Mouse (Mus musculus) hindbrain, embryonic 10.5 days (tissue): ENCODE measurements at regions not wholly inside any gene's neighbourhood (a gene's known extent, or its start where the extent isn't known, plus 50 kb on each side); places are given as distances from the start of the nearest gene placed in this dataset.

ENCODE experiments used
- DNase-seq: peaks from one replicate; pipeline ENCODE4 v3.0.0-alpha.2; 2017; ENCODE audit warnings: low spot score
- H3K27ac ChIP-seq: fragments of 300-500 bp; sonication (generic); 2 replicates; pipeline ENCODE4 v1.5.1; 2016; ENCODE audit warnings: mild to moderate bottlenecking, moderate library complexity
- H3K27me3 ChIP-seq: fragments of 300-500 bp; sonication (generic); 2 replicates; pipeline ENCODE4 v1.6.1; 2016; ENCODE audit warnings: mild to moderate bottlenecking; ENCODE audit not compliant: poor library complexity, insufficient read depth, severe bottlenecking
- H3K36me3 ChIP-seq: fragments of 300-500 bp; sonication (generic); 2 replicates; pipeline ENCODE4 v1.6.1; 2016; ENCODE audit warnings: mild to moderate bottlenecking, moderate library complexity
- H3K4me1 ChIP-seq: fragments of 300-500 bp; sonication (generic); replicated peaks from 2 replicates; pipeline ENCODE4 v1.6.1; 2016; ENCODE audit warnings: mild to moderate bottlenecking
- H3K4me3 ChIP-seq: fragments of 300-500 bp; sonication (generic); 2 replicates; pipeline ENCODE4 v1.5.1; 2016; ENCODE audit warnings: mild to moderate bottlenecking, moderate library complexity
- H3K9me3 ChIP-seq: fragments of 300-500 bp; sonication (generic); 2 replicates; pipeline ENCODE4 v1.6.1; 2016; ENCODE audit warnings: mild to moderate bottlenecking, moderate library complexity
- WGBS: fragments of 180-500 bp; shearing (Covaris S2); methylation state at CpG from one replicate; pipeline ENCODE4 v1.1.7; 2016; 5-methylcytosine and 5-hydroxymethylcytosine counted together

DNA sequence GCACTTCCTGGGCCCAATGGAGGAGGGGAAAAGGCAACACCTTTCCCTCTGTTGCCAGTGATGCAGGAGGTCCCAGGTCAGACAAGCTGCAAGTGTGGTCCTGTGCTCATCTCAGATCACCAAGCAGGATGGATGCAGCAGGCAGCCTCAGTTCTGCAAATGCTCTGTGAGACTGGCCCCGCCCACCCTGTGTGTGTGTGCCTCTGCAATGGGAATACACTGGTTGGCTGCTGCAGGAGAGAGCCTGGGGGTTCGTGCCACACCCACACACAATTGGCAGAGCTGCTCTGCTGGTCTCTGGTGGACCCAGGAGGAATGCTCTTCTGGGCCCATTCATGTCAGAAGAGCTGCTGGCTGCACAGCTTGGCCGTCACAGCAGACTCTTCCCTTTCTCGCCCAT lies 102.2 kb upstream of the Igsf21 start:
- Histone ChIP-seq H3K4me3 (no peak overlapping the region), H3K27me3 (no peaks in the 10 kb centered on the region), H3K36me3 (no peaks in the 10 kb centered on the region), H3K9me3 (no peaks in the 10 kb centered on the region), H3K27ac (no peak overlapping the region), H3K4me1 (0 out of 2 replicates have a peak, but pooled peaks cover 4% of the 10 kb centered on the region)
- 55% methylated on average over 4 of the region's 4 CpGs for WGBS
- DNase-seq: no peak

- no peaks in the 10 kb centered on the region for H3K4me1 ChIP-seq
- no peak overlapping the region for H3K27ac ChIP-seq
- 90% methylated on average over 4 of the region's 4 CpGs for WGBS
- H3K4me3 ChIP-seq: no peak overlapping the region
- no peaks in the 10 kb centered on the region for H3K36me3 ChIP-seq
- H3K9me3 ChIP-seq: no peaks in the 10 kb centered on the region
- H3K27me3 ChIP-seq: no peaks in the 10 kb centered on the region
- DNase-seq: no peak
These were observed 83.6 kb upstream of the Igsf21 start for GRCm38 (mm10) chr4:140330138-140330537.

DNA sequence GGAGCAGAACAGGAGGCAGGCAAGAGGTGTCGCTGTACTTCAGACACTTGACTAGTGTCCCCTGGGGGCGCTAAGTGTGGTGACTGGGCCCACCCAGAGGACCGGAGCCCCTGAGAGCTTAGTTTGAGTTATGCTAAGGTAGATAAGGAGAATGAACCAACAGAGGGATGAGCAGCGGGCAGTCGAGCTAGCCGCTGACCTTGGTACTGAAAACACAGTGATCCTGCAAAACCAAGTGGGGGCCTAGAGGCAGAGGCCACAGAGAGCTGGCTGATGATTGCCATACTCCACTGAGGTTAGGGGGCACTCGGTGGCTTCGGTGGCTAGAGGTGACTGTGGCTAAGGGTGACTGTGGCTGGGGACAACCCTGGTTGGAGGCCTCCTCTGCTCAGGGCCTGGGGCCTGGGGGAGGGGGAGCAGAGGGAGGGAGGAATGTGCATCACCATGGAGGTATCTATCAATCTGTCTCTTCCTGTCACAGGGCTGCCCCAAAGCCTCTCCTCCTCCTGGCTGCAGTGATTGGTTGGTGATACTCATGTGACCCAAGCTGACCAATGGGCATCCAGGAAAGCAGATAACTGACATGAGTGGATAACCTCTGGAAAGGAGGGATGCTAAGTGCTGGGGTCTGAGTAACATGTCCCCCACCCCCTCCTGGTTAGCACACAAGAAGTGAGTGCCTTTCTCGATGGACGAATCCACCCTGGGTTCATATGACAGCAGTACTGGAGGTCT lies 80.3 kb upstream of the Igsf21 start:
- WGBS: 30% methylated on average over 10 of the region's 10 CpGs
- H3K4me1 ChIP-seq: no peaks in the 10 kb centered on the region
- DNase-seq: peak; percentile 18
- H3K27me3 ChIP-seq: no peaks in the 10 kb centered on the region
- no peak overlapping the region for H3K4me3 ChIP-seq
- peaks cover 18% of the 10 kb centered on the region for H3K9me3 ChIP-seq
- no peaks in the 10 kb centered on the region for H3K36me3 ChIP-seq
- no peak overlapping the region for H3K27ac ChIP-seq

DNA sequence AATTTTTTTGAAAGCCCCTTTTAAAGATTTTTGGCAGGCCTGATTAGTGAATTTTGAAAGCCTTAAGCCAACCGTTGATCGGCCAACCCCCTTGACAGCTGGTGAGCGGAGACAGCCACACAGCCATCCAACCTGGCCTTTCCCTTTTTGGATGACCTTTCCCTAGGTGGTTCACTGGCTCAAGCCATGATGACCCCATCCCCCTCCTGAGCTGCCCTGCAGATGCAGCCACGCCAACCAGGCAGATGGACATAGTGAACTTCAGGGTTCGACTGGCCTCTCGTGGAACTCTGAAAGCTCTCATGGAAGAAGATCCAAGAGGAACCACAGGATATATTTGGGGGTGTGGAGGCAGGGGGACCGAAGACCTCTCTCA lies 79.1 kb upstream of the Igsf21 start:
- Histone ChIP-seq H3K4me1 (no peaks in the 10 kb centered on the region), H3K9me3 (peaks cover 18% of the 10 kb centered on the region), H3K36me3 (no peaks in the 10 kb centered on the region), H3K27me3 (no peaks in the 10 kb centered on the region), H3K27ac (no peak overlapping the region), H3K4me3 (no peak overlapping the region)
- WGBS: 89% methylated on average over 7 of the region's 7 CpGs
- DNase-seq: no peak

- H3K36me3 ChIP-seq: no peaks in the 10 kb centered on the region
These were observed 78.5 kb upstream of the Igsf21 start for GRCm38 (mm10) chr4:140324971-140325676.

DNA sequence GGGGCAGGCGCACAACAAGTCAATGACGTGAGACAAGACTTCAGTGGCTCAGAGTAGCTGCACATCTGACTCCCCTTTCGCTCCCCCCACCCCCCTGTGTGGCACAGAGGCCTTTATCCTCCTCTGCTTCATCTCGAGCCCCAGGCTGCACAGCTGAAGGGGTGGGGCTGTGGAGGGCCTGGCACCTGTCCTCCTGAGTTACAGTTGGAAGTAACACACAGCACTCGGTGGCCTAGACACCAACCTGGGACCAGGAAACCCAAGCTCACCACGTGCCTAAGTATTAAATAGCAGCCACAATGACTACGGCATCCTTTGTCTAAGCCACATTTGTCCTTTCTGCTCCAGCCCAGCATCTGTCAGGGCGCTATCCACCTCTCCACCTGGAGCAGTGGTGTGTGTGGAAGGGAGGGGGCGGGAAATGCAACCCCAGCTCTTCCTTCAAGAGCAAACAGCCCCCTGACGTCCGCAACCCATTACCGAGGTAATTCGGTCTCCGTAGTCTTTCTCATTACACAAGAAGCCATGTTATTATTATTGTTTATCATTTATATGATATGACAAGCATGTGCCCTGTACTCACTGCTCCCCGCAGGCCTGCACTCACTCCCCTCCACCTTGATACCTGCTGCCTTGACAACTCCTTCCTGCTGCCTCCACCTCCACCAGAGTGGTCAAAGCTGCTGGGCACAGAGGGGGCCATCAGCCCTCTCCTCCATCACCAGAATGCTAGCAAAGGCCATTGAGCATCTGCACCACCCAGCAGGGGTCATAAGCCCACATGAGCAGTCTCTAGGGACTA lies 73.7 kb upstream of the Igsf21 start:
- H3K9me3 ChIP-seq: peaks cover 18% of the 10 kb centered on the region
- peaks cover 9% of the 10 kb centered on the region for H3K4me1 ChIP-seq
- H3K36me3 ChIP-seq: no peaks in the 10 kb centered on the region
- no peak overlapping the region for H3K4me3 ChIP-seq
- no peak for DNase-seq
- WGBS: 77% methylated on average over 15 of the region's 15 CpGs
- peak overlapping the region; percentile 29; the same call in 1 of the 2 replicates for H3K27ac ChIP-seq
- no peaks in the 10 kb centered on the region for H3K27me3 ChIP-seq

More at GRCm38 (mm10) chr4:140324971-140325676, 78.5 kb upstream of the Igsf21 start:
- peaks cover 18% of the 10 kb centered on the region for H3K9me3 ChIP-seq
- no peaks in the 10 kb centered on the region for H3K4me1 ChIP-seq
- DNase-seq: no peak
- H3K27me3 ChIP-seq: no peaks in the 10 kb centered on the region
- 88% methylated on average over 8 of the region's 8 CpGs for WGBS
- H3K4me3 ChIP-seq: no peak overlapping the region
- H3K27ac ChIP-seq: no peak overlapping the region

GRCm38 (mm10) chr4:140312635-140313034 lies 66.1 kb upstream of the Igsf21 start:
- H3K27me3 ChIP-seq: no peaks in the 10 kb centered on the region; the same call in 1 of the 2 replicates
- 69% methylated on average over 16 of the region's 16 CpGs for WGBS
- H3K4me1 ChIP-seq: peaks cover 9% of the 10 kb centered on the region
- no peak for DNase-seq
- H3K36me3 ChIP-seq: no peaks in the 10 kb centered on the region
- H3K4me3 ChIP-seq: no peak overlapping the region
- no peaks in the 10 kb centered on the region; the same call in 1 of the 2 replicates for H3K9me3 ChIP-seq
- H3K27ac ChIP-seq: no peak overlapping the region

DNA sequence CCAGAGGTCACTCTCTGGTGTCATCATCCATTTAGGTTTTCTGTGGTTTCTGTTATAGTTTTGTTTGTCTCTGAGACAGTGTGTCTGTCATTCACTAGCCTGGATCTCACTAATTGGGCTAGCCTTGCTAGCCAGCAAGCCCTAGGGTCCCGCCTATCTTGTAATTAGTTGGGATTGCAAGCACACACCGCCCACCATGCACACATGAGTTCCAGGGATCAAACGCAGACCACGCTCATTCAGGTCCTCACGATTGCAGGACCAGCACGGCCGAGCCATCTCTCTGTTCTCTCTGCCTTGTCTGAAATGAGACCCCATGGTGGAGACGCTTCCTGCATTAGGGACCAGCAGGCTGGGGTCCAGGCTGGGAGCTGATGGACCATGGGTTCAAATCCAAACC lies 60.9 kb upstream of the Igsf21 start:
- WGBS: 84% methylated on average over 8 of the region's 8 CpGs
- no peak overlapping the region for H3K27ac ChIP-seq
- no peaks in the 10 kb centered on the region for H3K36me3 ChIP-seq
- H3K27me3 ChIP-seq: no peaks in the 10 kb centered on the region
- no peak for DNase-seq
- H3K4me1 ChIP-seq: no peaks in the 10 kb centered on the region
- peaks cover 6% of the 10 kb centered on the region for H3K9me3 ChIP-seq
- H3K4me3 ChIP-seq: no peak overlapping the region

- no peak overlapping the region for H3K4me3 ChIP-seq
- H3K9me3 ChIP-seq: peaks cover 6% of the 10 kb centered on the region
- H3K4me1 ChIP-seq: no peaks in the 10 kb centered on the region
- no peaks in the 10 kb centered on the region for H3K27me3 ChIP-seq
- WGBS: 83% methylated on average over 5 of the region's 5 CpGs
- no peak overlapping the region for H3K27ac ChIP-seq
- H3K36me3 ChIP-seq: no peaks in the 10 kb centered on the region
- no peak for DNase-seq
These were observed 58.4 kb upstream of the Igsf21 start for GRCm38 (mm10) chr4:140304960-140305359.

DNA sequence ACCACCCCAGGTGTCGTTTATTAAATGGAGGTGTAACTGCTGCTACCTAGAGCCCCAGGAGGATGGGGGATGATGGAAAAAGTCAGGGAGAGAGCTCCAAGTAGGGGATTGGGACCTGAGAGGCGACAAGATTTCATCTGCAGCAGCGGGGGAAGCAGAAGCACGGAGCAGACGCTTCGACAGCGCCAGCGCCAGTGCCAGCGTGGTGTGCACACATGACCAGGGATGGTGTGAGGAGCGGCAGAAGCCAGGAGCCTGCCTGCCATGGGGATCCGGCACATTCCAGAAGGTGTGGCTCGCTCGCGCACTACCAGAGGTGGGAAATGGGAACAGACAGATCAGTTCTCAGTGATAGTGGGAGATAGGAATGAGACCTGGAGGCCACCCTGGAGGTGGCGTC lies 55.1 kb upstream of the Igsf21 start:
- Histone ChIP-seq H3K9me3 (peaks cover 6% of the 10 kb centered on the region), H3K27me3 (no peaks in the 10 kb centered on the region), H3K4me1 (no peaks in the 10 kb centered on the region; the same call in 1 of the 2 replicates), H3K4me3 (no peak overlapping the region), H3K36me3 (no peaks in the 10 kb centered on the region), H3K27ac (no peak overlapping the region)
- DNase-seq: no peak
- WGBS: 86% methylated on average over 15 of the region's 15 CpGs

DNA sequence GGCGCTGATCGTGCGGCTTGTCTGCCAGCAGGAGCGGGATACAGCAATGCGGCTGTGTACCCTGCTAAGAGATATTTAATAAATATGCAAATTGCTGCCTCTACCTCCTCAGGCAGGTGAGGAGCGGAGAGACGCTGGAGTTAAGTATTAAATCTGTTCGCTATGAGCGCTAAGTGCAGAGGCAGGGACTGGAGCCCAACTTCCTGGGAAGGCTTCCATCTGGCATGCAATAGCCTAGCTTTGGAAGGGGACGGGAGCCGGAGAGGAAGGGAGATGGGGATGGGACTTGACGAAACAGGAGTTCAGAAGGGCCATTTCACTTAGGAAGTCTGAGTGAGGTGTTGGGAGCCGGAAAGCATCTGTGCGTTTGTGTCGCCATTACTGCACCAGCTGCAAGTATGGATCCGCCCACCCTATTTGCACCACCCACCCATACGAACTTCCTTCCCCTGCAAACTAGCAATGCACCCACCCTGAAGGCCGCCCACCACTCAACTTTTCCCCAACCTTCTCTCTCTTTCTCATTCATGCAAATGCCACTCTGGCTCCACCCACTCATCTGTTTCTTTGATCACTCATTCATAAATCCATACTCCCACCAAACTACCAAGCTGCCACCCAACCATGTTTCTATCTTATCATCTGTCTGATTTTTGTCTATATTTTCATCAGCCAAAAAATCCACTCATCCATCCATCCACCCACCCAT lies 51.5 kb upstream of the Igsf21 start:
- no peak for DNase-seq
- no peaks in the 10 kb centered on the region for H3K9me3 ChIP-seq
- WGBS: 77% methylated on average over 18 of the region's 18 CpGs
- H3K36me3 ChIP-seq: no peaks in the 10 kb centered on the region
- no peaks in the 10 kb centered on the region; the same call in 1 of the 2 replicates for H3K4me1 ChIP-seq
- no peak overlapping the region for H3K4me3 ChIP-seq
- no peaks in the 10 kb centered on the region for H3K27me3 ChIP-seq
- H3K27ac ChIP-seq: no peak overlapping the region
